Mouse (Mus musculus): ENCODE results near the gene Olfr1346.
A peak's percentile ranks its signal among the peaks of the same experiment; 100 is the strongest.
"Not testable (repeated sequence)": the region's sequence is repeated elsewhere in the genome, so short reads cannot be mapped to it uniquely, and the experiment has no call there.

The Olfr1346 gene

DNA sequence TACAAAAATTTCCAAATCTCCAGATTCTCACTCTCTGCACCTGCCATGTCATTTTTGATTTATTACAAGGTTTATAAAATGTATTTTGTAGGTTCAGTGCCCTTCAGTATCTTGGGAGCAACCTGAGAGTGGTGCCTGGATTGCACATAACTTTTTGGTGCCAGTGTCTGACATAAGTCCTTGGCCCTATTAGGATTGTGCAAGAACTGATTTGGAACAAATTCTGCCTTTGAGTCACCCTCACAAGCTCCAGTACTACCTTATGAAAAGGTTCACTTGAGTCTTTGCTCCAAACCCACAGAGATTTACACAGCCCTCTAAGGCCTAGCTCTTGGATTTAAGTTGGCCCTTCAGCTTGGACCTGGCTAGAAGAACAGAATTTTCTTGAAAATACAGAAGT lies at the start of gene Olfr1346:
Gene Olfr1346 (plus strand): TSS at position 151 of the 400 bp plus-strand sequence.
- no peak for DNase-seq (ENCODE audit: low read depth in 2 of 2, low spot score in 2 of 2)

DNA sequence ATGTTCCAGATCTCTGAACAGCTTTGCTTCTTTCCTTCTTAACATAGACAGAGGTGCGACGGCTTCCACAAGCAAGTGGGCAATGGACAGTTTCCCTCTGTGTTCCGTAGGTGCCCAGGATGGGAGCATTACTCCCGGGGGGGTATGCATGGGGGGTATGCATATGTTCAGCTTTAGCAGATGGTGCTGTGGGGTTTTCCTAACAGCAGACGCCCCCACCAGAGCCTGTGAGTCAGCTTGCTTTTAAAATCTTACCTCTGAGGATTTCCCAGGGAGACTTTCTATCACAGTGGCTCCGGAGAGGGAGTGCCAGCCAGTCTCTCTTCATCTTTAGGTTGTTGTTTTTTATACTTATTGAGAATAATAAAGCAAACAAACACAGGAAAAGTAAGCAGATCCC lies 47.0 kb upstream of the Olfr1346 start:
- no peak for DNase-seq (ENCODE audit: low read depth in 2 of 2, low spot score in 2 of 2)

DNA sequence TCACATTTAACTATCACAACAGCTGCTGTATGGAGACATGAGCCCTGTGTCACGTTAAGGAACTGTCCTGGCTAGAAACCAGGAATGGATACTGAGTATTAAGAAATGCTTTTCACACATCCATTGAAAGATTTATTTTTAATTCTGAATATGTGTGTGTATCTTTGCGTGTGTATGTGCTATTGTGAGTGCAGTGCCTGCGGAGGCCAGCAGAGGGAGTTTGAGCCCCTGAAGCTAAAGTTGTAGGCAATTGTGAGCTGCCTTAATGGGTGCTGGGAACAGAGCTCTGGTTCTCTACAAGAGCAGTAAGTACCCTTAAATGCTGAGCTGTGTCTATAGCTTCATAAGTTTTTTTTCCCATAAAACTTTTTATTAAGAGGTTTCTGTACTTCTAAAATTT lies 37.5 kb upstream of the Olfr1346 start:
- no peak for DNase-seq (ENCODE audit: low read depth in 2 of 2, low spot score in 2 of 2)

DNA sequence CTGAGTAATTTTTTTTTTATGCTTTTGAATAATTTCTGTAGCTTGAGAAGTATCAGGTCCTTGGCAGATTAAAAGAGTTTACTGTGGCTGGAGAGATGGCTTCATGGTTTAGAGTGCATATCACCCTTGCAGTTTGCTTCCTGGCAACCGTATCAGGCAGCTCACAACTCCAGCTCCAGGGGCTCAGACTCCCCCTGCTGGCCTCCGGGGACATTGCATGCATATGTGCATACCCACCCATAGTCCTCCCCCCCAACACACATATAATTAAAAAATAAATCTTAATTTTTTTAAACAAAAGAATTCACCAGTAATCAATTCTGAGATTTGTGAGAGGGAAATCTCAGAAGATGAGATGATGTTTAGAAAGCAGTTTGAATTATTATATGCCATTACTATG lies 36.6 kb upstream of the Olfr1346 start:
- DNase-seq (ENCODE audit: low read depth in 2 of 2, low spot score in 2 of 2) = peak; percentile 6 to 27

GRCm38 (mm10) chr7:6438388-6438787 lies 28.5 kb upstream of the Olfr1346 start, which contains the start of gene Olfr1344:
Gene Olfr1344 (plus strand): TSS chr7:6438688.
- DNase-seq (ENCODE audit: low read depth in 2 of 2, low spot score in 2 of 2) = no peak

DNA sequence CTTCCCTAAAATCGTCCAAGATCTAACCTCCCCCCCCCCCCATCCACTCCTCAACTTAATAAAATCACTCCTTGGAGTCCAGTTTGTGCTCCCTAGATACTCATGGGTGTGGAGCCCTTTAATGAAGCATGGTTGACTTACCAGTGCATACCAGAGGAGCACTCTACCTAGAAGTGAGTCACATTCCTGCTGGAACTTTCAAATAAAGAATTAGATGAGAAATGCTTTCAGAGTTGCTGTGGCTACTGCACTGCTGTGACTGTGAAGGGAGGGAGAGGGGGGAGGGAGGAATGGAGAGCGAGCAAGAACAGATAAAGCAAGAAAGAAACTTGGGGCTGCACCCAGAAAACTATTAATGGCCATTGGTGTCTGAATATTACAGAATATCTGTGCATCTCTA lies 25.7 kb upstream of the Olfr1346 start:
- DNase-seq (ENCODE audit: low read depth in 2 of 2, low spot score in 2 of 2) = no peak

- no peak for DNase-seq (ENCODE audit: low read depth in 2 of 2, low spot score in 2 of 2)
These were observed 19.1 kb upstream of the Olfr1346 start for GRCm38 (mm10) chr7:6447771-6448170.

GRCm38 (mm10) chr7:6455868-6456267 lies 11.0 kb upstream of the Olfr1346 start, which contains the start of gene Olfr1336:
Gene Olfr1336 (plus strand): TSS chr7:6456168.
- no peak for DNase-seq (ENCODE audit: low read depth in 2 of 2, low spot score in 2 of 2)

DNA sequence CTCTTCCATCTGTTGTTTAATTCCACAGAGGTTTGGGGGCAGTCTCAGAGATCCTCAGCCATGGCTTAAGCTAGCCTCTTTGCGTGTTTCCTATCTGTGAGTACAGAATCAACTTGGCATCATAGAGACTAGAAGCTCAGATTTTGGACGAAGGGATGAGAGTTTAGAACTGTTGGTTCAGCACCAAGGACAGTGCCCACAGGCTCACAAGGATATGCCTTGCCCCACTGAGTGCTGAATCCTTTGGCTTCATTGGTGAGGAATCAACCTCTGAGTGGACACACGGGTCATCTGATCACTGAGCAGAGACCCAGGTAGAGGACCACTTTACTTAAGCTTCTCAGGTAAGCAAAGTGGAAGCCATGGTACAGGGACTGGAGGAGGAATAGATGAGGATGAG lies 10.5 kb upstream of the Olfr1346 start:
- no peak for DNase-seq (ENCODE audit: low read depth in 2 of 2, low spot score in 2 of 2)

DNA sequence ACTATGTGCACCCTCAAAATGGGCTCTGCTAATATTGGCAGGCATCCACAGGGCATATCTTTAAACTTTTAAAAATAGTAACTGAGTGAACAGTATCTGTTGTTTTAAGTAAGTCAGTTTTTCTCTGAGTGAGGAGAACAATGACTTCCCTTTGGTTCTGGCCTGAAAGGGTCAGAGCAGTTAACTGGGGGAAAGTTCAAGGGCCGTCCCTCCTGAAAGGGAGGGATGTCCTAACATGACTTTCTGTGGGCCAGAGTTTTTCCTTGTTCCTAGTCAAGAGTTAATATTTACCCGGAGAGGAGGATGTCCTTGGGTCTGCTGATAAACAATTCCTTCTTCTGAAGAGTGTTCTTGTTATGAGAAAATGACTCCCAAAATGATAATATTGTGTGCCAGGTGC lies 10.7 kb downstream of the Olfr1346 start:
- DNase-seq (ENCODE audit: low read depth in 2 of 2, low spot score in 2 of 2) = not testable (repeated sequence)

DNA sequence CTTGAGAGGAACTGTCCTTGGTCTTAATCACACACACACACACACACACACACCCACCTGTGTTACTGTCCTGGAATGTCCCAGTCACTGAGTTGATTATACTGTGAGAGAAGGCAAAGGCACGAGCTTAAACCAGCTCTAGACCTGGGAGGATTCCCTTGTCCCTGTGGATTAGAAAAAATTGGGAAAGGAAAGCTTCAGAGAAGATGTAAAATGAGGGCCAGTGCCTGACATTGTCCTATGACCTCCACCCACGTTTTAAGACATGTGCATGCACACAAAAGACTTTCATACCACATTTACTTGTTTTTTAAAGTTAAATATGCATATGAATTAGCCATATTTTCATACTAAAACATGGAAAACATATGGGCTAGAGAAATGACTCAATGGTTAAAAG lies 19.9 kb downstream of the Olfr1346 start, which contains the start of gene Olfr5:
Gene Olfr5 (minus strand): TSS at position 101 of the 400 bp plus-strand sequence.
- DNase-seq (ENCODE audit: low read depth in 2 of 2, low spot score in 2 of 2) = no peak

DNA sequence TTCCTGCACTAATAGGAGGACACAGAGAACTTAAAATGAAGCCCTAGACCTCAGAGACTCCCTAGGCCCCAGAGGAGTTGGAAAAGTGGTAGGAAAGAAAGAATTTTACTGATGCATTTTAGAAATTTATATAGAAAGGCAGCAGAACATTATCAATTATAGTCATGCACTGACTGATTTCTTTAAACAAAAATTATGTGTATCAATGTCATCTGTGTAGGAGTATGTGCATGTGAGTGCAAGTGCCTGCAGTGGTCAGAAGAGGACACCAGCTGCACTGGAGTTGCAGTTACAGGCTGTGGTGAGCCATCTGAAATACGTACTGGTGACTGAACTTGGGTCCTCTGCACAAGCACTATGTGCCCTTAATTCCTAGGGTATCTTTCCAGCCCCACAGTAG lies 32.8 kb downstream of the Olfr1346 start, which contains the start of gene Olfr1347:
Gene Olfr1347 (minus strand): TSS at position 101 of the 400 bp plus-strand sequence.
- DNase-seq (ENCODE audit: low read depth in 2 of 2, low spot score in 2 of 2) = no peak

DNA sequence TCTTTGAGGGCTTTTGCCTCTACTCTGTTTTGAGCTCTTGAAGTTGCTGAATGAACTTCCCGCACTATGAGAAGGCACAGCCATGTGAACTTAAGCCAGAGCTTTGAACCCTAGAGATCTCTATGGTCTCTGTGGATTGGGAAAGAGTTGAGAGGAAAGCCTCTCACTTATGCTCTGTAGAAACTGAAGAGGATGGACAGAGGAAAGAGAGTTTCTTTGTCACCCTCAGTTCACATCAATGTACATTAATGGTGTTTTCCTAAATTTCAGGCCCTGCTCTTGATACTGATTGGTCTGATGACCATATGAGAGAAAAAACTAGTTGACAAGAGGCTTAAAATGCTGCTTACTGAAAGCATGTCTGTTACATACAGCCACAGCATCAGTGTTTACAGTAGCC lies 41.7 kb downstream of the Olfr1346 start, which contains the start of gene Olfr1348:
Gene Olfr1348 (minus strand): TSS at position 101 of the 400 bp plus-strand sequence.
- DNase-seq (ENCODE audit: low read depth in 2 of 2, low spot score in 2 of 2) = no peak

GRCm38 (mm10) chr7:6521666-6522065 lies 54.8 kb downstream of the Olfr1346 start:
- DNase-seq (ENCODE audit: low read depth in 2 of 2, low spot score in 2 of 2) = no peak

DNA sequence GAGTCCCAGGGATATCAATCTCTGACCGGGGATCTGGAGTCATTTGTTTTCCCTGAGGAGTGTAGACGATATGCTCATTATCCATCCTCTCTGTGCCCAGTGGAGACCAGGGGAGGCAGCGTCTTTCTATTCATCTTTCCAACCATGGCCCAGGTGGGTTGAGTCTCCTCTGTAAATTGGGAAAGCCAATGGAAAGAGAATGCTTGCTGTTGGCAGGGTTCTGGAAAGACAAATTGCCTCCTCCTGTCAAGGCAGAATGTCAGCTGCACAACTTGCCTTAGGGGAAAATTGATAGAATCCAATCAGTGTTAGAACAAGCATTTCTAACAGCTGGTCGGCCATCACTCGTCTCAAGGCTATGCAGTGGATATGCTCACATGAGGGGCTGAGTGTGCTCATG lies 55.9 kb downstream of the Olfr1346 start, which contains the start of gene Olfr1349:
Gene Olfr1349 (minus strand): TSS at position 101 of the 400 bp plus-strand sequence.
- no peak for DNase-seq (ENCODE audit: low read depth in 2 of 2, low spot score in 2 of 2)

GRCm38 (mm10) chr7:6525001-6525400 lies 58.1 kb downstream of the Olfr1346 start:
- DNase-seq (ENCODE audit: low read depth in 2 of 2, low spot score in 2 of 2) = no peak

DNA sequence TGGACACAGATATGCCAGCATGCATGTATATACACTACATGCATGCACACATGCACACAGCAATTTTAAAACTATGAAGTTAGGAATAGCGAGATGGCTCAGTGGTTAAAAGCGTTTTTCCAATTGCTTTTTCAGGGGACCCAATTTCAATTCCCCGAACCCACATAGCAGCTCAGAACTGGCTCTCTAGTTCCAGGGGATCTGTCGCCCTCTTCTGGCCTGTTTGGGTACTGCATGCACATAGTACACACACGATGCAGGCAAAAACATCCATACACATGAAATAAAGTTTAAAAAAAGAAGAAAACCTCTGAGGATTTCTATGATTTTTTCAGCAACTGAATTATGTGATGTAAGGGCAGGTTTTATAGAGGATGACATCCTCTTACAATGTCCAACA lies 59.2 kb downstream of the Olfr1346 start:
- DNase-seq (ENCODE audit: low read depth in 2 of 2, low spot score in 2 of 2) = no peak

All from CD8-positive naive resting alpha-beta T cell, adult 2 months (primary cell).